Mouse (Mus musculus): Measurements from ENCODE around the gene Actn1. TPM values are rescaled to one million over a fixed set of nuclear protein-coding genes. Genes with fewer than 3 reads are reported as not detected.
A peak's percentile ranks its signal among the peaks of the same experiment; 100 is the strongest.

Gene Actn1
- polyA plus RNA-seq, 1 experiment from 2014 or later, result 34.6 TPM

DNA sequence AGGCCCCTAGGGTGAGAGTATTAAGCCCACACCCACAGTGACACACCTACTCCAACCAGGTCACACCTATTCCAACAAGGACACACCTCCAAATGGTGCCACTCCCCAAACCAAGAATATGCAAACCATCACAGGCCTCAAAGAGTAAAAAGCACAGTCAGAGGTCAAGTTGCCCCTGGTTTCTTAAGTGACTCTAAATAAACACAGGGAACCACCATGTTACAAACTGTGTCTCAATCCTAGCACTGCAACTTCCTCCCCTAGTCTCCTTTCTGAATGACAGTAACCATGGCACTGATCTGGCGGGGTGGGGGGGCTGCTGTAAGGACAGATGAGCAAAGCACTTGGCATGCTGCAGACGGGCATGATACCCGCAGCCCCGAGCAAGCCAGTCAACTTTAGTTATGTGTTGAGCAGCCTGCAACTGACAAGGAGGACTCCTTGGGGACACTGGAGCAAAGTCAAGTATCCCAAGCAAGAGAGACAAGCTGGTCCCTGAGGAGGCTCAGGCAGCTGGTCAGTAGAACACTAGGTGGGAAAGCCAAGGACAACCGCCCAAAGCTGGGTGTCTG is 132.9 kb downstream of the Actn1 start:
- Histone ChIP-seq H3K4me3 (ENCODE audit: low read depth, low read length) (no peak overlapping the region), H3K9ac (replicated peaks; ENCODE audit: low read length) (no peak overlapping the region), H3K27me3 (ENCODE audit: control insufficient read depth, insufficient read depth, low read length) (no peaks in the 10 kb centered on the region), H3K36me3 (replicated peaks; ENCODE audit: control insufficient read depth, insufficient read depth, low read depth, low read length) (no peaks in the 10 kb centered on the region), H3K4me2 (ENCODE audit: low read depth, low read length) (no peak overlapping the region), H3K4me1 (ENCODE audit: control insufficient read depth, insufficient read depth, low read length) (peaks cover 12% of the 10 kb centered on the region), H3K9me3 (replicated peaks; ENCODE audit: control insufficient read depth, low read length) (no peaks in the 10 kb centered on the region), H3K27ac (replicated peaks; ENCODE audit: low read depth, low read length) (no peak overlapping the region)
- ATAC-seq (replicated peaks; ENCODE audit: insufficient number of reproducible peaks, low FRiP score, low TSS enrichment, low read depth) (no peak), DNase-seq (ENCODE audit: low spot score) (no peak)
- WGBS, result 90% methylated on average over 5 of the region's 5 CpGs

DNA sequence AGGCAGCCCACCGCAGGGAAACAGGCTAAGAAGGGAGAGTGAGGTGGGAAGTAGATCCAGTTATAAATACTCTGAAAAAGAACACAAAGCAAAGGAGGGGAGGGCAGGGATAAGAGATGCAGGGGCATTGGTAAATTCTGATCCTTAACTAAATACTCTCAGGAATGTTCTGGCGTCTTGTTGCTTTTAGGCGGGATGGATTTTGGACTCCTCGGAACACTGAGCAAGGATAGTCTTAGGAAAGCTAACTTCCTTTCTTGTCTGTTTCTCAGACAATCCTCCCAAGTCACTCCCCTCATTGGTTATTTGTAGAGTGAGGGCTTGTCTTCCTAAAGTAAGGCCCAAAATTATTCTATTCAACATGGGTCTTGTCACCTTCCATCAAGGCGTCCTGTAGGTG is 134.9 kb downstream of the Actn1 start:
- Histone ChIP-seq H3K4me3 (ENCODE audit: low read depth, low read length) (no peak overlapping the region), H3K36me3 (replicated peaks; ENCODE audit: control insufficient read depth, insufficient read depth, low read depth, low read length) (no peaks in the 10 kb centered on the region), H3K27me3 (ENCODE audit: control insufficient read depth, insufficient read depth, low read length) (no peaks in the 10 kb centered on the region), H3K4me1 (ENCODE audit: control insufficient read depth, insufficient read depth, low read length) (peaks cover 7% of the 10 kb centered on the region), H3K9ac (replicated peaks; ENCODE audit: low read length) (no peak overlapping the region), H3K9me3 (replicated peaks; ENCODE audit: control insufficient read depth, low read length) (no peaks in the 10 kb centered on the region), H3K27ac (replicated peaks; ENCODE audit: low read depth, low read length) (no peak overlapping the region), H3K4me2 (ENCODE audit: low read depth, low read length) (no peak overlapping the region)
- ATAC-seq (replicated peaks; ENCODE audit: insufficient number of reproducible peaks, low FRiP score, low TSS enrichment, low read depth), result no peak
- DNase-seq (ENCODE audit: low spot score), result no peak
- 90% methylated on average over 5 of the region's 5 CpGs for WGBS

GRCm38 (mm10) chr12:80124756-80125155 is 135.4 kb downstream of the Actn1 start:
- no peaks in the 10 kb centered on the region; the same call in 1 of the 2 replicates for H3K36me3 ChIP-seq (replicated peaks; ENCODE audit: control insufficient read depth, insufficient read depth, low read depth, low read length)

GRCm38 (mm10) chr12:80124211-80124610 is 136.0 kb downstream of the Actn1 start:
- ATAC-seq (replicated peaks; ENCODE audit: insufficient number of reproducible peaks, low FRiP score, low TSS enrichment, low read depth), result no peak
- H3K9me3 ChIP-seq (replicated peaks; ENCODE audit: control insufficient read depth, low read length), result no peaks in the 10 kb centered on the region
- no peak overlapping the region for H3K4me2 ChIP-seq (ENCODE audit: low read depth, low read length)
- no peak overlapping the region for H3K27ac ChIP-seq (replicated peaks; ENCODE audit: low read depth, low read length)
- no peak overlapping the region for H3K4me3 ChIP-seq (ENCODE audit: low read depth, low read length)
- H3K9ac ChIP-seq (replicated peaks; ENCODE audit: low read length), result no peak overlapping the region
- H3K36me3 ChIP-seq (replicated peaks; ENCODE audit: control insufficient read depth, insufficient read depth, low read depth, low read length), result no peaks in the 10 kb centered on the region; the same call in 1 of the 2 replicates
- WGBS, result 75% methylated on average over 3 of the region's 3 CpGs
- H3K4me1 ChIP-seq (ENCODE audit: control insufficient read depth, insufficient read depth, low read length), result no peaks in the 10 kb centered on the region
- DNase-seq (ENCODE audit: low spot score), result no peak
- H3K27me3 ChIP-seq (ENCODE audit: control insufficient read depth, insufficient read depth, low read length), result no peaks in the 10 kb centered on the region

More at GRCm38 (mm10) chr12:80124756-80125155, 135.4 kb downstream of the Actn1 start:
- ATAC-seq (replicated peaks; ENCODE audit: insufficient number of reproducible peaks, low FRiP score, low TSS enrichment, low read depth) (no peak), DNase-seq (ENCODE audit: low spot score) (no peak)
- H3K4me2 ChIP-seq (ENCODE audit: low read depth, low read length), result no peak overlapping the region
- no peak overlapping the region for H3K9ac ChIP-seq (replicated peaks; ENCODE audit: low read length)
- H3K27me3 ChIP-seq (ENCODE audit: control insufficient read depth, insufficient read depth, low read length), result no peaks in the 10 kb centered on the region
- H3K27ac ChIP-seq (replicated peaks; ENCODE audit: low read depth, low read length), result no peak overlapping the region
- no peaks in the 10 kb centered on the region for H3K9me3 ChIP-seq (replicated peaks; ENCODE audit: control insufficient read depth, low read length)
- peaks cover 3% of the 10 kb centered on the region for H3K4me1 ChIP-seq (ENCODE audit: control insufficient read depth, insufficient read depth, low read length)
- WGBS, result 65% methylated on average over 3 of the region's 3 CpGs
- H3K4me3 ChIP-seq (ENCODE audit: low read depth, low read length), result no peak overlapping the region

GRCm38 (mm10) chr12:80123227-80123803 is 136.9 kb downstream of the Actn1 start:
- no peak; the same call in 1 of the 2 replicates for ATAC-seq (replicated peaks; ENCODE audit: insufficient number of reproducible peaks, low FRiP score, low TSS enrichment, low read depth)
- no peaks in the 10 kb centered on the region for H3K27me3 ChIP-seq (ENCODE audit: control insufficient read depth, insufficient read depth, low read length)
- WGBS, result 60% methylated on average over 4 of the region's 4 CpGs
- no peaks in the 10 kb centered on the region for H3K9me3 ChIP-seq (replicated peaks; ENCODE audit: control insufficient read depth, low read length)
- H3K9ac ChIP-seq (replicated peaks; ENCODE audit: low read length), result no peak overlapping the region
- H3K4me3 ChIP-seq (ENCODE audit: low read depth, low read length), result no peak overlapping the region
- DNase-seq (ENCODE audit: low spot score), result peak; percentile 19
- H3K4me2 ChIP-seq (ENCODE audit: low read depth, low read length), result no peak overlapping the region
- H3K36me3 ChIP-seq (replicated peaks; ENCODE audit: control insufficient read depth, insufficient read depth, low read depth, low read length), result no peaks in the 10 kb centered on the region; the same call in 1 of the 2 replicates
- no peaks in the 10 kb centered on the region for H3K4me1 ChIP-seq (ENCODE audit: control insufficient read depth, insufficient read depth, low read length)
- no peak overlapping the region for H3K27ac ChIP-seq (replicated peaks; ENCODE audit: low read depth, low read length)

DNA sequence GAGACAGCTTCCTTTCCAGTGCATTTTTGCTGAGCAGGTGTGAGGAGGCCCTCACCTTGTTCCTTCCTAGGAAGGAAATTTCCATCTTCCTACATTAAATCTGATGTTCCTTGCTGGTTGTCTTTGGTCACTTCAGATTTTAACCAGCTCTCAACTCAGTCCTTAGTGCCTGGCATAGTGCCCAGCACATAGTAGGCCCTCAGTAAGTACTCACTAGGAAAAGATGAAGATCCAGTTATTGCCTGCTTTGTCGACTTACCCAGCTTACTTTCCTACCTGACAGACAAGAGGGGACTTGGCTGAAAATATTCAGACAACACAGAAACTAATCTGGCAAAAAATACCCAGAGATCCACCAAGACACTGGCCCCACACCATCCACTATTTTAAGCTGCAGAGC is 138.7 kb downstream of the Actn1 start:
- Histone ChIP-seq H3K4me1 (ENCODE audit: control insufficient read depth, insufficient read depth, low read length) (no peaks in the 10 kb centered on the region), H3K4me3 (ENCODE audit: low read depth, low read length) (no peak overlapping the region), H3K9me3 (replicated peaks; ENCODE audit: control insufficient read depth, low read length) (no peaks in the 10 kb centered on the region), H3K9ac (replicated peaks; ENCODE audit: low read length) (no peak overlapping the region), H3K36me3 (replicated peaks; ENCODE audit: control insufficient read depth, insufficient read depth, low read depth, low read length) (no peaks in the 10 kb centered on the region; the same call in 1 of the 2 replicates), H3K4me2 (ENCODE audit: low read depth, low read length) (no peak overlapping the region), H3K27me3 (ENCODE audit: control insufficient read depth, insufficient read depth, low read length) (no peaks in the 10 kb centered on the region), H3K27ac (replicated peaks; ENCODE audit: low read depth, low read length) (no peak overlapping the region)
- no peak for DNase-seq (ENCODE audit: low spot score)
- 67% methylated on average over 1 of the region's 1 CpGs for WGBS
- no peak for ATAC-seq (replicated peaks; ENCODE audit: insufficient number of reproducible peaks, low FRiP score, low TSS enrichment, low read depth)

- no peak overlapping the region for H3K4me2 ChIP-seq (ENCODE audit: low read depth, low read length)
- H3K9me3 ChIP-seq (replicated peaks; ENCODE audit: control insufficient read depth, low read length), result no peaks in the 10 kb centered on the region
- no peak overlapping the region for H3K4me3 ChIP-seq (ENCODE audit: low read depth, low read length)
- 87% methylated on average over 1 of the region's 1 CpGs for WGBS
- H3K27ac ChIP-seq (replicated peaks; ENCODE audit: low read depth, low read length), result no peak overlapping the region
- ATAC-seq (replicated peaks; ENCODE audit: insufficient number of reproducible peaks, low FRiP score, low TSS enrichment, low read depth) (no peak), DNase-seq (ENCODE audit: low spot score) (no peak)
- no peaks in the 10 kb centered on the region; the same call in 1 of the 2 replicates for H3K36me3 ChIP-seq (replicated peaks; ENCODE audit: control insufficient read depth, insufficient read depth, low read depth, low read length)
- no peak overlapping the region for H3K9ac ChIP-seq (replicated peaks; ENCODE audit: low read length)
- H3K27me3 ChIP-seq (ENCODE audit: control insufficient read depth, insufficient read depth, low read length), result no peaks in the 10 kb centered on the region
- 0 out of 2 replicates have a peak, but pooled peaks cover 3% of the 10 kb centered on the region for H3K4me1 ChIP-seq (ENCODE audit: control insufficient read depth, insufficient read depth, low read length)
These were observed 141.6 kb downstream of the Actn1 start for GRCm38 (mm10) chr12:80118588-80118987.

All from embryonic facial prominence, embryonic 11.5 days (tissue).